Mouse (Mus musculus) CD4-positive, CD25-positive, alpha-beta regulatory T cell, adult 9 weeks (primary cell): ENCODE data around the gene Lonp2. TPM values are rescaled to one million over a fixed set of nuclear protein-coding genes. Genes with fewer than 3 reads are reported as not detected.

ENCODE experiments used
- polyA plus RNA-seq: library from polyadenylated mRNA; unstranded; fragments of 100-300 nt; shearing (Covaris generic); gene quantifications from one replicate; pipeline ENCODE4 v1.2.1, GENCODE M21; 2017

Lonp2 gene
- polyA plus RNA-seq = 136 TPM

DNA sequence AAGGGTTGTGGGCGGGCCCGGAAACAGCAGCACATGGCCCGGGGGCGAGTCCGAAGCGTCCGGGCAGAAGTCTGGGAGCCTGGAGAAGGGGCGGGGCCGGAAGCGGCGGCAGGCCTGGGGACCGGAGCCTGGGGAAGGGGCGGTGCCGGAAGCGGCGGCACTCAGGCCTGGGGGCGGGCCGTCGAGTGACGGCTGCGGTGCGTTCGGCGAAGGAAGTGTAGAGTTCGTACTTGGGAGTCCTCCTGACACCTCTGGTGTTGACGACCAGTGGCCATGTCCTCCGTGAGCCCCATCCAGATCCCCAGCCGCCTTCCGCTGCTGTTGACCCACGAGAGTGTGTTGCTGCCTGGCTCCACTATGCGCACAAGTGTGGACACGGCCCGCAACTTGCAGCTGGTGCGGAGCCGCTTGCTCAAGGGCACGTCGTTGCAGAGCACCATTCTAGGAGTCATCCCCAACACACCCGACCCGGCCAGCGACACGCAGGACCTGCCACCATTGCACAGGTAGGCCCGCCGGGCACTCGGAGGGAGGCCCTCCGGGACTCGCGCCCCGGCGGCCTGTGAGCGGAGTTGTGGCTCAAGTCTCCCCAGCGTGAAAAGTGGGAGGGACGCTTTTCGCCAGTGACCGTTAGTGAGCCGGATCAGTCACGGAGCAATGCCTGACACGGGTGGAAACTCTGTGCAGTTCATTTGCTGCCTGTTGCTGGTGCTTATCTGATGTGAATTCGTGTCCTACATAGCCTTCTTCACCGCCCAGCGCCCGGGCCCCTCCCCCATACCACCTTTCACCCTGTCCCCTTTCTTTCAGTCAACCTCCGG is at the start of gene Lonp2:
Gene Lonp2, plus strand, starts transcription at position 133 of the 821 bp plus-strand sequence.

GRCm38 (mm10) chr8:86580458-86580857 is 43.4 kb upstream of the Lonp2 start, which contains the start of gene Abcc12:
TSS of gene Abcc12 (minus strand) at chr8:86580686.

DNA sequence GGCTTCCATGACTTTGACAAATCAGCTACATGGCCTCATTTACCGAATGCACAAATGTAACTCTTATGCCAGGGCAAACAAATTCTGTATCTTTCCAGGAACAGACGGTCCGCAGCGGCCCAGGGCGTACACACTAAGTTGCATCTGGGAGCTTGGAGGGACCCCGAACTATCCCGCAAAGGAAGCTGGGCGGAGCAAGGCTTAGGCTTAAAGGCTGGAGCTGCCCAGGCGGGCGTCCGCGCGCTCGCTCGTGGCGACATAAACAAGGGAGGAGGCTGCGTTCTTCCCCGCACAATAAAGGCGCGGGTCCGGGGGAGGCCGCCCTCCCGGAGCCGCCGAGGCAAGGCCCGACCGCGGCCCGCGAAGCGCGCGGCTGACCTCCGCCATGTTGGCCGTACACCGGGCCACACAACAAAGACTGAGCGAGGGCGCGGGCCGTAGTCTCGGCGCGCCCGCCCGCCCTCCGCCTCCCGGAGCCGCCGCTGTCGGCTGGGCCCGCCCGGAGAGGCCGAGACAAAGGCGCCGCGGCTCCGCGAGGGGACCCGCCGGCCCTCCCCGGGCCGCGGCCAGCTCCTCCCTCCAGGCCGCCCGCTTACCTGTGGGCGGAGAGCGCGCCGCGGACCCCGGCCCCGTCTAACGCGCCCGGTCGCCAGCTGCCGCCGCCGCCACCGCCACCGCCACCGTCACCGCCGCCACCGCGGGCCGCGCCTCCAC is 121.5 kb downstream of the Lonp2 start, which contains the start of the genes Gm10638 and Siah1a:
Gene Gm10638, plus strand, starts transcription at position 479 of the 714 bp plus-strand sequence.
Gene Siah1a, minus strand, starts transcription at position 714 of the 714 bp plus-strand sequence.

Other genes with a start within 250 kb of the Lonp2 start
- gene Abcc12, start 43.4 kb upstream of the Lonp2 start, polyA plus RNA-seq = not detected
- not detected for gene Gm10638, start 121.7 kb downstream of the Lonp2 start, polyA plus RNA-seq
- 4.4 TPM for gene Siah1a, start 121.9 kb downstream of the Lonp2 start, polyA plus RNA-seq